Comparison of ENCODE assay signal across 8 mouse cellular contexts in genomic region chr16:4963797-4964709, GRCm38 (mm10). TPM values are rescaled to one million over a fixed set of nuclear protein-coding genes. Genes with fewer than 3 reads are reported as not detected.
A peak's percentile ranks its signal among the peaks of the same experiment; 100 is the strongest.
DNase-seq lines count a peak whose midpoint lies in the region; ATAC-seq and TF ChIP-seq lines count a peak whose summit lies in the region.

Gene Anks3, minus strand, starts transcription at chr16:4964205.

- peak within 1 kb of the TSS; percentile 88 for H3K27ac ChIP-seq in hindbrain, embryonic 10.5 days
- peak within 1 kb of the TSS; percentile 88 for H3K27ac ChIP-seq in lung, postnatal 0 days (ENCODE audit: low read length)

- peak within 1 kb of the TSS; percentile 70 for H3K9ac ChIP-seq in lung, postnatal 0 days (replicated peaks; ENCODE audit: low read depth)

- peak; percentile 96 for ATAC-seq in frontal cortex, adult (ENCODE audit: low TSS enrichment)
- ATAC-seq in lung, postnatal 0 days: peak; percentile 98

- H3K4me2 ChIP-seq in lung, postnatal 0 days (replicated peaks; ENCODE audit: low read depth, low read length): peak within 1 kb of the TSS; percentile 85

- H3K9me3 ChIP-seq in hindbrain, embryonic 10.5 days: no peaks in the 10 kb centered on the region
- no peaks in the 10 kb centered on the region for H3K9me3 ChIP-seq in lung, postnatal 0 days (ENCODE audit: low read length)

- whole genome bisulfite sequencing in hindbrain, embryonic 10.5 days: under 1% methylated on average over 76 of the region's 76 CpGs
- WGBS in lung, postnatal 0 days: 1% methylated on average over 68 of the region's 76 CpGs

- TF ChIP-seq EP300 in lung, postnatal 0 days (IDR thresholded peaks at IDR 0.05): no peak

- H3K36me3 ChIP-seq in hindbrain, embryonic 10.5 days: peaks cover 19% of the 10 kb centered on the region
- 0 out of 2 replicates have a peak, but pooled peaks cover 4% of the 10 kb centered on the region for H3K36me3 ChIP-seq in lung, postnatal 0 days (ENCODE audit: insufficient read depth, low read length)

- TF ChIP-seq CTCF in lung, postnatal 0 days (IDR thresholded peaks at IDR 0.05): peak; percentile 19

- DNase-seq in MEL-GATA-1-ER (ENCODE audit: extremely low read depth, low read depth): peak; percentile 85
- DNase-seq in cerebellum, adult 8-10 months: peak; percentile 98
- DNase-seq in hindbrain, embryonic 10.5 days (ENCODE audit: low spot score): peak; percentile 96
- peak; percentile 100 for DNase-seq in layer of hippocampus, adult 9-11 months
- DNase-seq in lung, postnatal 0 days (ENCODE audit: low spot score): peak; percentile 99
- DNase-seq in ovary, postnatal 14 days (ENCODE audit: low spot score): peak; percentile 91
- DNase-seq in thymus, postnatal 14 days: peak; percentile 96

- peaks cover 29% of the 10 kb centered on the region for H3K4me1 ChIP-seq in hindbrain, embryonic 10.5 days (replicated peaks)
- peaks cover 5% of the 10 kb centered on the region; the same call in 1 of the 2 replicates for H3K4me1 ChIP-seq in lung, postnatal 0 days (ENCODE audit: insufficient read depth, low read depth, low read length)

- peak within 1 kb of the TSS; percentile 78 for H3K4me3 ChIP-seq in hindbrain, embryonic 10.5 days
- H3K4me3 ChIP-seq in lung, postnatal 0 days (ENCODE audit: low read depth, low read length): peak within 1 kb of the TSS; percentile 76

- no peaks in the 10 kb centered on the region for H3K27me3 ChIP-seq in hindbrain, embryonic 10.5 days (ENCODE audit: insufficient read depth, poor library complexity, severe bottlenecking)
- H3K27me3 ChIP-seq in lung, postnatal 0 days (replicated peaks; ENCODE audit: insufficient read depth, low read length): no peaks in the 10 kb centered on the region

RNA-seq across cellular contexts. Expression of gene Anks3, which starts in this region (rescaled TPM):
- 52.3 and 60.0 TPM in 2 replicates for polyA plus RNA-seq in hindbrain, embryonic 10.5 days (2016; fragmentation: Nextera tagmentation; extraction: Ambion mirVana)
- 41.0 and 43.4 TPM in 2 replicates for polyA plus RNA-seq in lung, postnatal 0 days (2015; fragmentation: Nextera tagmentation; extraction: Ambion mirVana)

Comparison
In these comparisons a context has a peak if more than half of its experiments do, and no peak if none do; other contexts are left out.
1. Peak in every context shown above with its lines: DNase-seq, ATAC-seq, H3K4me3 ChIP-seq and H3K27ac ChIP-seq.